Mouse (Mus musculus) ES-Bruce4 (cell line): ENCODE measurements at regions not wholly inside any gene's neighbourhood (a gene's known extent, or its start where the extent isn't known, plus 50 kb on each side); places are given as distances from the start of the nearest gene placed in this dataset.

Experiments
- CTCF ChIP-seq: IDR thresholded peaks from one replicate; pipeline ENCODE4 v1.8.1; 2011; ENCODE audit warnings: low read depth, low read length
- EP300 ChIP-seq: IDR thresholded peaks from 2 replicates; pipeline ENCODE4 v1.6.1; 2011; ENCODE audit warnings: low read depth, low read length; ENCODE audit not compliant: insufficient read depth
- POLR2A ChIP-seq: IDR thresholded peaks from one replicate; pipeline ENCODE4 v1.8.1; 2011; ENCODE audit warnings: low read length; ENCODE audit not compliant: insufficient read depth

DNA sequence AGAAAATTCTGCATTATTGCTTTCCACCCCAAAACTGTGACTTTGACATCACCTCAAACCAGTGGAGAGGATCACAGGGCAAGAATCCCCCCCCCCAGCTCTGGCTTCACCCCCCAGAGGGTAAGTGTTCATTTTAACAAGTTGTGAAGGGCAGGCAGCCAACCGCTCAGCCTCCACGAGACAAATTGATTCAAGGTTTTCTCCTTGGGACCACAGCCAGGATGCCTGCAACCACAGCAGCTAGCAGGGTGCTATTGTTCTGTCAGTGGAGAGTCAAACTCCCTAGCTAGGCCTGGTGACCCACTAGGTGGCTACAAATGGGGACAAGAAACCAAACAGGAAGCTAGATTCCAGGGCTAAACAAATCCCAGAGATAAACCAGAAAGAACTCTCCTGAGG is 166.6 kb upstream of the 2610301B20Rik start:
- TF ChIP-seq EP300 (no peak), CTCF (no peak), POLR2A (no peak)
